Mouse (Mus musculus): ENCODE measurements around the gene Sh2b1. TPM values are rescaled to one million over a fixed set of nuclear protein-coding genes. Genes with fewer than 3 reads are reported as not detected.
"Not testable (repeated sequence)": the region's sequence is repeated elsewhere in the genome, so short reads cannot be mapped to it uniquely, and the experiment has no call there.

Sh2b1 gene
- total and polyA plus RNA-seq, 3 experiments = 8.9 to 61.5 (median 24.6) TPM

- no peak for TF ChIP-seq GATA2 (IDR thresholded peaks at IDR 0.05; ENCODE audit: borderline replicate concordance, low read depth, low read length)
- TF ChIP-seq CTCF (IDR thresholded peaks at IDR 0.05; ENCODE audit: low read depth, low read length) = no peak
- TF ChIP-seq GATA1 (IDR thresholded peaks at IDR 0.05; ENCODE audit: borderline replicate concordance, low read length) = no peak
- TF ChIP-seq TAL1 (conservative IDR thresholded peaks at IDR 0.05; ENCODE audit: low read depth, low read length) = no peak
- TF ChIP-seq POLR2AphosphoS5 (IDR thresholded peaks at IDR 0.05; ENCODE audit: insufficient replicate concordance, low read depth, low read length) = no peak
- peaks cover 76% of the 10 kb centered on the region for H3K4me1 ChIP-seq (ENCODE audit: insufficient read depth, low read depth, low read length)
Measured at GRCm38 (mm10) chr7:126497966-126498365, 22.7 kb upstream of the Sh2b1 start.

GRCm38 (mm10) chr7:126496475-126496874 lies 21.3 kb upstream of the Sh2b1 start:
- Histone ChIP-seq H3K4me1 (ENCODE audit: insufficient read depth, low read depth, low read length) (peaks cover 89% of the 10 kb centered on the region), H3K4me3 (ENCODE audit: low read depth, low read length) (no peak overlapping the region), H3K9me3 (replicated peaks) (no peaks in the 10 kb centered on the region), H3K36me3 (replicated peaks) (peaks cover 97% of the 10 kb centered on the region), H3K27me3 (ENCODE audit: insufficient read depth, low read length) (no peaks in the 10 kb centered on the region)
- TF ChIP-seq GATA1 (IDR thresholded peaks at IDR 0.05; ENCODE audit: borderline replicate concordance, low read length) = no peak
- no peak for TF ChIP-seq GATA2 (IDR thresholded peaks at IDR 0.05; ENCODE audit: borderline replicate concordance, low read depth, low read length)
- DNase-seq (ENCODE audit: low spot score) (no peak), ATAC-seq (ENCODE audit: extremely low read depth, insufficient number of reproducible peaks, low FRiP score, poor library complexity, severe bottlenecking) (no peak)

More at GRCm38 (mm10) chr7:126497966-126498365, 22.7 kb upstream of the Sh2b1 start:
- no peaks in the 10 kb centered on the region for H3K27me3 ChIP-seq (ENCODE audit: insufficient read depth, low read length)
- H3K36me3 ChIP-seq (replicated peaks) = peaks cover 83% of the 10 kb centered on the region
- ATAC-seq (ENCODE audit: extremely low read depth, insufficient number of reproducible peaks, low FRiP score, poor library complexity, severe bottlenecking) (no peak), DNase-seq (ENCODE audit: low spot score) (no peak)
- H3K9me3 ChIP-seq (replicated peaks) = no peaks in the 10 kb centered on the region
- H3K4me3 ChIP-seq (ENCODE audit: low read depth, low read length) = peak overlapping the region; percentile 16; the same call in 1 of the 2 replicates

- DNase-seq (ENCODE audit: low spot score) (no peak), ATAC-seq (ENCODE audit: extremely low read depth, insufficient number of reproducible peaks, low FRiP score, poor library complexity, severe bottlenecking) (no peak)
- no peaks in the 10 kb centered on the region for H3K9me3 ChIP-seq (replicated peaks)
- peaks cover 97% of the 10 kb centered on the region for H3K36me3 ChIP-seq (replicated peaks)
- no peak overlapping the region; the same call in 1 of the 2 replicates for H3K4me3 ChIP-seq (ENCODE audit: low read depth, low read length)
- TF ChIP-seq GATA2 (IDR thresholded peaks at IDR 0.05; ENCODE audit: borderline replicate concordance, low read depth, low read length) (no peak), TAL1 (conservative IDR thresholded peaks at IDR 0.05; ENCODE audit: low read depth, low read length) (no peak), GATA1 (IDR thresholded peaks at IDR 0.05; ENCODE audit: borderline replicate concordance, low read length) (no peak), POLR2AphosphoS5 (IDR thresholded peaks at IDR 0.05; ENCODE audit: insufficient replicate concordance, low read depth, low read length) (no peak), CTCF (IDR thresholded peaks at IDR 0.05; ENCODE audit: low read depth, low read length) (no peak)
- H3K4me1 ChIP-seq (ENCODE audit: insufficient read depth, low read depth, low read length) = peaks cover 87% of the 10 kb centered on the region
- H3K27me3 ChIP-seq (ENCODE audit: insufficient read depth, low read length) = no peaks in the 10 kb centered on the region
Measured at GRCm38 (mm10) chr7:126494120-126494519, 18.9 kb upstream of the Sh2b1 start.

GRCm38 (mm10) chr7:126491973-126492372 lies 16.7 kb upstream of the Sh2b1 start:
- DNase-seq (ENCODE audit: low spot score) (no peak), ATAC-seq (ENCODE audit: extremely low read depth, insufficient number of reproducible peaks, low FRiP score, poor library complexity, severe bottlenecking) (no peak)
- TF ChIP-seq CTCF (IDR thresholded peaks at IDR 0.05; ENCODE audit: low read depth, low read length) (no peak), GATA2 (IDR thresholded peaks at IDR 0.05; ENCODE audit: borderline replicate concordance, low read depth, low read length) (no peak), GATA1 (IDR thresholded peaks at IDR 0.05; ENCODE audit: borderline replicate concordance, low read length) (no peak), TAL1 (conservative IDR thresholded peaks at IDR 0.05; ENCODE audit: low read depth, low read length) (no peak), POLR2AphosphoS5 (IDR thresholded peaks at IDR 0.05; ENCODE audit: insufficient replicate concordance, low read depth, low read length) (no peak)
- peak overlapping the region; percentile 52; the same call in 1 of the 2 replicates for H3K4me3 ChIP-seq (ENCODE audit: low read depth, low read length)
- no peaks in the 10 kb centered on the region for H3K9me3 ChIP-seq (replicated peaks)
- peaks cover 78% of the 10 kb centered on the region for H3K4me1 ChIP-seq (ENCODE audit: insufficient read depth, low read depth, low read length)
- H3K27me3 ChIP-seq (ENCODE audit: insufficient read depth, low read length) = no peaks in the 10 kb centered on the region
- H3K36me3 ChIP-seq (replicated peaks) = peaks cover 87% of the 10 kb centered on the region

GRCm38 (mm10) chr7:126491005-126491404 lies 15.8 kb upstream of the Sh2b1 start:
- Histone ChIP-seq H3K36me3 (replicated peaks) (peaks cover 77% of the 10 kb centered on the region), H3K4me1 (ENCODE audit: insufficient read depth, low read depth, low read length) (peaks cover 77% of the 10 kb centered on the region), H3K9me3 (replicated peaks) (no peaks in the 10 kb centered on the region), H3K27me3 (ENCODE audit: insufficient read depth, low read length) (no peaks in the 10 kb centered on the region), H3K4me3 (ENCODE audit: low read depth, low read length) (no peak overlapping the region; the same call in 1 of the 2 replicates)
- no peak for ATAC-seq (ENCODE audit: extremely low read depth, insufficient number of reproducible peaks, low FRiP score, poor library complexity, severe bottlenecking)
- TF ChIP-seq TAL1 (conservative IDR thresholded peaks at IDR 0.05; ENCODE audit: low read depth, low read length) = peak; percentile 46; the same call in 1 of the 2 replicates
- TF ChIP-seq CTCF (IDR thresholded peaks at IDR 0.05; ENCODE audit: low read depth, low read length) = no peak
- no peak for DNase-seq (ENCODE audit: low spot score)

- Histone ChIP-seq H3K4me1 (ENCODE audit: insufficient read depth, low read depth, low read length) (peaks cover 54% of the 10 kb centered on the region), H3K4me3 (ENCODE audit: low read depth, low read length) (peak overlapping the region; percentile 81), H3K36me3 (replicated peaks) (peaks cover 45% of the 10 kb centered on the region)
- ATAC-seq (ENCODE audit: extremely low read depth, insufficient number of reproducible peaks, low FRiP score, poor library complexity, severe bottlenecking); H3K9me3 ChIP-seq (replicated peaks); DNase-seq (ENCODE audit: low spot score); H3K27me3 ChIP-seq (ENCODE audit: insufficient read depth, low read length): not testable (repeated sequence)
Measured at GRCm38 (mm10) chr7:126487617-126488385, 12.6 kb upstream of the Sh2b1 start.
